Mouse (Mus musculus): Measurements from ENCODE around the gene Rhobtb3. TPM values are rescaled to one million over a fixed set of nuclear protein-coding genes. Genes with fewer than 3 reads are reported as not detected.
"Not testable (repeated sequence)": the region's sequence is repeated elsewhere in the genome, so short reads cannot be mapped to it uniquely, and the experiment has no call there.

Rhobtb3 gene
- total and polyA plus RNA-seq, 3 experiments, result 7.1 to 38.6 (median 23.7) TPM

GRCm38 (mm10) chr13:75879756-75880155 is 64.0 kb downstream of the Rhobtb3 start:
- Histone ChIP-seq H3K27me3 (ENCODE audit: insufficient read depth, low read length) (no peaks in the 10 kb centered on the region), H3K36me3 (replicated peaks) (peaks cover 10% of the 10 kb centered on the region), H3K4me3 (ENCODE audit: low read depth, low read length) (no peak overlapping the region), H3K9me3 (replicated peaks) (no peaks in the 10 kb centered on the region), H3K4me1 (ENCODE audit: insufficient read depth, low read depth, low read length) (peaks cover 3% of the 10 kb centered on the region)
- TF ChIP-seq POLR2AphosphoS5 (IDR thresholded peaks at IDR 0.05; ENCODE audit: insufficient replicate concordance, low read depth, low read length) (no peak), GATA2 (IDR thresholded peaks at IDR 0.05; ENCODE audit: borderline replicate concordance, low read depth, low read length) (no peak), GATA1 (IDR thresholded peaks at IDR 0.05; ENCODE audit: borderline replicate concordance, low read length) (no peak), TAL1 (conservative IDR thresholded peaks at IDR 0.05; ENCODE audit: low read depth, low read length) (no peak), CTCF (IDR thresholded peaks at IDR 0.05; ENCODE audit: low read depth, low read length) (no peak)
- ATAC-seq (ENCODE audit: extremely low read depth, insufficient number of reproducible peaks, low FRiP score, poor library complexity, severe bottlenecking), result no peak
- no peak for DNase-seq (ENCODE audit: low spot score)

- DNase-seq (ENCODE audit: low spot score) (peak; percentile 21), ATAC-seq (ENCODE audit: extremely low read depth, insufficient number of reproducible peaks, low FRiP score, poor library complexity, severe bottlenecking) (no peak; the same call in 1 of the 2 replicates)
- no peaks in the 10 kb centered on the region for H3K27me3 ChIP-seq (ENCODE audit: insufficient read depth, low read length)
- H3K4me1 ChIP-seq (ENCODE audit: insufficient read depth, low read depth, low read length), result peaks cover 7% of the 10 kb centered on the region
- H3K36me3 ChIP-seq (replicated peaks), result peaks cover 3% of the 10 kb centered on the region
- TF ChIP-seq POLR2AphosphoS5 (IDR thresholded peaks at IDR 0.05; ENCODE audit: insufficient replicate concordance, low read depth, low read length), result no peak
- peak; percentile 23; the same call in 1 of the 2 replicates for TF ChIP-seq CTCF (IDR thresholded peaks at IDR 0.05; ENCODE audit: low read depth, low read length)
- no peak overlapping the region for H3K4me3 ChIP-seq (ENCODE audit: low read depth, low read length)
- no peaks in the 10 kb centered on the region for H3K9me3 ChIP-seq (replicated peaks)
These were observed 65.8 kb downstream of the Rhobtb3 start for GRCm38 (mm10) chr13:75877907-75878306.

- Histone ChIP-seq H3K27me3 (ENCODE audit: insufficient read depth, low read length) (no peaks in the 10 kb centered on the region), H3K4me1 (ENCODE audit: insufficient read depth, low read depth, low read length) (peaks cover 12% of the 10 kb centered on the region), H3K36me3 (replicated peaks) (peaks cover 5% of the 10 kb centered on the region), H3K9me3 (replicated peaks) (no peaks in the 10 kb centered on the region), H3K4me3 (ENCODE audit: low read depth, low read length) (no peak overlapping the region)
- ATAC-seq (ENCODE audit: extremely low read depth, insufficient number of reproducible peaks, low FRiP score, poor library complexity, severe bottlenecking) (no peak), DNase-seq (ENCODE audit: low spot score) (no peak)
- TF ChIP-seq GATA2 (IDR thresholded peaks at IDR 0.05; ENCODE audit: borderline replicate concordance, low read depth, low read length) (no peak), GATA1 (IDR thresholded peaks at IDR 0.05; ENCODE audit: borderline replicate concordance, low read length) (no peak), POLR2AphosphoS5 (IDR thresholded peaks at IDR 0.05; ENCODE audit: insufficient replicate concordance, low read depth, low read length) (no peak), TAL1 (conservative IDR thresholded peaks at IDR 0.05; ENCODE audit: low read depth, low read length) (no peak), CTCF (IDR thresholded peaks at IDR 0.05; ENCODE audit: low read depth, low read length) (no peak)
These were observed 67.1 kb downstream of the Rhobtb3 start for GRCm38 (mm10) chr13:75876592-75876991.

- not testable (repeated sequence) for H3K36me3 ChIP-seq (replicated peaks); ATAC-seq (ENCODE audit: extremely low read depth, insufficient number of reproducible peaks, low FRiP score, poor library complexity, severe bottlenecking); H3K4me3 ChIP-seq (ENCODE audit: low read depth, low read length); DNase-seq (ENCODE audit: low spot score); H3K9me3 ChIP-seq (replicated peaks); H3K27me3 ChIP-seq (ENCODE audit: insufficient read depth, low read length)
- peaks cover 16% of the 10 kb centered on the region for H3K4me1 ChIP-seq (ENCODE audit: insufficient read depth, low read depth, low read length)
These were observed 67.5 kb downstream of the Rhobtb3 start for GRCm38 (mm10) chr13:75876188-75876587.

GRCm38 (mm10) chr13:75874608-75875376 is 68.9 kb downstream of the Rhobtb3 start:
- peak; percentile 45; the same call in 1 of the 2 replicates for ATAC-seq (ENCODE audit: extremely low read depth, insufficient number of reproducible peaks, low FRiP score, poor library complexity, severe bottlenecking)
- TF ChIP-seq CTCF (IDR thresholded peaks at IDR 0.05; ENCODE audit: low read depth, low read length), result no peak
- TF ChIP-seq TAL1 (conservative IDR thresholded peaks at IDR 0.05; ENCODE audit: low read depth, low read length), result no peak
- no peak for TF ChIP-seq GATA1 (IDR thresholded peaks at IDR 0.05; ENCODE audit: borderline replicate concordance, low read length)
- TF ChIP-seq GATA2 (IDR thresholded peaks at IDR 0.05; ENCODE audit: borderline replicate concordance, low read depth, low read length), result no peak
- no peak for TF ChIP-seq POLR2AphosphoS5 (IDR thresholded peaks at IDR 0.05; ENCODE audit: insufficient replicate concordance, low read depth, low read length)
- peaks cover 5% of the 10 kb centered on the region for H3K36me3 ChIP-seq (replicated peaks)

GRCm38 (mm10) chr13:75867876-75868275 is 75.8 kb downstream of the Rhobtb3 start:
- ATAC-seq (ENCODE audit: extremely low read depth, insufficient number of reproducible peaks, low FRiP score, poor library complexity, severe bottlenecking), result no peak

More at GRCm38 (mm10) chr13:75874608-75875376, 68.9 kb downstream of the Rhobtb3 start:
- Histone ChIP-seq H3K27me3 (ENCODE audit: insufficient read depth, low read length) (no peaks in the 10 kb centered on the region), H3K4me1 (ENCODE audit: insufficient read depth, low read depth, low read length) (peaks cover 16% of the 10 kb centered on the region), H3K4me3 (ENCODE audit: low read depth, low read length) (no peak overlapping the region), H3K9me3 (replicated peaks) (no peaks in the 10 kb centered on the region)
- no peak for DNase-seq (ENCODE audit: low spot score)

More at GRCm38 (mm10) chr13:75867876-75868275, 75.8 kb downstream of the Rhobtb3 start:
- Histone ChIP-seq H3K4me1 (ENCODE audit: insufficient read depth, low read depth, low read length) (peaks cover 31% of the 10 kb centered on the region), H3K36me3 (replicated peaks) (peaks cover 2% of the 10 kb centered on the region), H3K4me3 (ENCODE audit: low read depth, low read length) (no peak overlapping the region), H3K27me3 (ENCODE audit: insufficient read depth, low read length) (no peaks in the 10 kb centered on the region), H3K9me3 (replicated peaks) (no peaks in the 10 kb centered on the region)
- TF ChIP-seq GATA1 (IDR thresholded peaks at IDR 0.05; ENCODE audit: borderline replicate concordance, low read length) (no peak), POLR2AphosphoS5 (IDR thresholded peaks at IDR 0.05; ENCODE audit: insufficient replicate concordance, low read depth, low read length) (no peak), CTCF (IDR thresholded peaks at IDR 0.05; ENCODE audit: low read depth, low read length) (no peak), TAL1 (conservative IDR thresholded peaks at IDR 0.05; ENCODE audit: low read depth, low read length) (no peak), GATA2 (IDR thresholded peaks at IDR 0.05; ENCODE audit: borderline replicate concordance, low read depth, low read length) (no peak)
- no peak for DNase-seq (ENCODE audit: low spot score)

All from G1E (cell line).